Mouse (Mus musculus): ENCODE measurements around the gene Hist2h2be. TPM values are rescaled to one million over a fixed set of nuclear protein-coding genes. Genes with fewer than 3 reads are reported as not detected.

Gene Hist2h2be
- polyA plus RNA-seq, 1 experiment from 2014 or later: 5.9 TPM

DNA sequence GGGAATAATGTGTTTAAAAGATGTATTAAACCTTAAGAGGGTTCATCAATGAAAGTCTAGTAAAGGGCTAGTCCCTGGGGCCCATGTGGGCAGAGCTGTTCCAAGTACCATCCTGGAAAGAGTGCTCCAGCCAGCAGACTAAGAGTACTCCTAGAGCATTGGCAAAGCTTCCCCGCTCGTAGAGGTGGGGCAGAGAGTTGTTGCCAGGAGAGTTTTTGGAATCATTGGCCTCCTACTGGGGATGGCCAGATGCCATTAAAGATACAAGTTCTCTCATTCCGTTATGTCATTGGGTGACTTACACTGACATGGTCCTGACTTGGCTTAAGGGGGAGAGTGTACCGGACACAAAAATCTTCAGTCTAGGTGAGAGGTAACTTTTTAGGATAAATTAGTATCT is 41.4 kb upstream of the Hist2h2be start:
- 61% methylated on average over 4 of the region's 4 CpGs for WGBS
- peaks cover 23% of the 10 kb centered on the region for H3K4me1 ChIP-seq (ENCODE audit: control insufficient read depth, insufficient read depth, low read length)
- no peak overlapping the region for H3K27ac ChIP-seq (replicated peaks; ENCODE audit: low read depth, low read length)
- H3K4me3 ChIP-seq (replicated peaks; ENCODE audit: low read depth, low read length): no peak overlapping the region
- H3K27me3 ChIP-seq (ENCODE audit: control insufficient read depth, insufficient read depth, low read length): no peaks in the 10 kb centered on the region
- no peak overlapping the region for H3K9ac ChIP-seq (replicated peaks; ENCODE audit: low read length)
- H3K4me2 ChIP-seq (ENCODE audit: low read length): no peak overlapping the region
- H3K36me3 ChIP-seq (ENCODE audit: control insufficient read depth, insufficient read depth, low read length): peaks cover 41% of the 10 kb centered on the region
- H3K9me3 ChIP-seq (ENCODE audit: control insufficient read depth, low read length): no peaks in the 10 kb centered on the region
- no peak for DNase-seq
- no peak for ATAC-seq (ENCODE audit: low FRiP score, low TSS enrichment)

DNA sequence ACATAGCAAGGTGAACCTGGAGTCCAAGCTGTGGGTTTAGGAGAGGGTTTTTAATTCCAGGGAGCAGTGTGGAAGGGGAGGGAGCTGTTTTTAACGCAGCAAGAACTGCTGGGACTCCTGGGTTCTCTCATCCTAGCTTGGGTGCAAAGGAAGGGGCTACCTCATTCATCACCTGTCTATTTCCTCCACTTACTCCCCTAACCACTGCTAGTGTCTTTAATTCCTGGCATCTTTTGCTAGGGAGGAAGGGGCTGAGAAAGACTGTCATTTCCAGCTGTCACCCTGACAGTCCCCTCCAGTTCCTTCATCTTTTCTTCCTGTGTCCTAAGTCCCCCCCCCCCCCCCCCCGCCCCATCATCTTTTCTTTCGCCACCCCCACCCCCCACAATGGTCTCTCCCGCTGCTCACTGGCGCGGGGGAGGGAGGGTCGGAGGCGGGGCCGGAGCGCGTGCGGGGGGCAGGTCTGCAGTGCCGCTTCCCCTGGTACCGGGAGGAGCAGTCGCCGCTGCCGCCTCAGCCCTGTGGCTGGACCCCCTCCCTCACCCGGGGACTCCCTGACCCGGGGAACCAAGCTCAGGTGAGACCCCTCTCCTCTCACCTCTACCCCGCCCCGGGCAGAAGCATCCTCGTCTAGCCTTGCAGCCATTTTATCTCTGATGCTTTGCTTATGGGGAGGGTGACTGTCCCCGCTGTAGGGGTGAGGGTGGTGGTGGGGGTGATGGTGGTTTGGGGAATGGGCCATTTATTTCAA is 40.0 kb upstream of the Hist2h2be start, which contains the start of gene Sv2a:
TSS of gene Sv2a (plus strand) at position 425 of the 751 bp plus-strand sequence.
- no peaks in the 10 kb centered on the region for H3K9me3 ChIP-seq (ENCODE audit: control insufficient read depth, low read length)
- ATAC-seq (ENCODE audit: low FRiP score, low TSS enrichment): peak; percentile 73

DNA sequence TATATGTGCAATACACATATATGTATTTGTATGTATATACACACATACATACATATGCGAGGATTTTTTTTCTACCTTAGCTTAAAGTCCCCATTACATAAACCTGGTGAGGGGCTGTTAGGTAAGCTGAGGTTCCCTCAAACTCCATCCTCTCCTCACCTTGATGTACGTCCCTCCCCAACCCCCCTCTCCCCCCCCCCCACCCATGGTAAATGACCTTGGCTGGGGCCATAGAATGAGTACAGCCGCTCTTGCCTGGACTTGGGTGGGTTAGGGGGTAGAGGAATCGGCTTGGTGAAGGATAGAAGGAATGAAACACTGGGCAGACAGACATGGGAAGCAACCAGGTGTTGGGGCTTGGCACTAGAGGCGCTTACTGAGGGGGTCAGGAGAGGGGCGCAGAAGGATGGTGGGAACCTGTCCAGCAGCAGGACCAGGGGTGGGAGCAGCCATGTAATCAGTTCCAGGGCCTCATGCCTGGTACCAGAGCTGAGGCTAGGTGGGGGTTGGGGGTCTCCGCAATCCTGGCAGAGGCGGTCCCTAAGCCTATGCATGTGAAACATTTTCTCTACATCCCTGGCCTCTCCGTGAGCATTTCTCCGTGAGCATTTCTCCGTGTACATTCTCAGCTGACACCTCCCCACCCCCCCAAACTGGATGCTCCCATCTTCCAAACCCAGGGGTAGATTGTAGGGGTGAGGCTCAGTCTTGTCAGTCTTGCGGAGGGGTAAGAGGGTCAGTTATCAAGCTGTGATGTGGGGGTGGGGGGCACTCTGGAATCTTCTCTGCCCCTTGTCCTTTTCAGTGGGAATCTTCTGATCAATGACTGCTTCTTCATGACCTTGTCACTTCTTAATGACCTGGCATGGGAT is 39.2 kb upstream of the Hist2h2be start:
- Histone ChIP-seq H3K4me1 (ENCODE audit: control insufficient read depth, insufficient read depth, low read length) (peaks cover 28% of the 10 kb centered on the region), H3K36me3 (ENCODE audit: control insufficient read depth, insufficient read depth, low read length) (peaks cover 28% of the 10 kb centered on the region), H3K4me3 (replicated peaks; ENCODE audit: low read depth, low read length) (peak overlapping the region; percentile 60), H3K27ac (replicated peaks; ENCODE audit: low read depth, low read length) (peak overlapping the region; percentile 50), H3K9me3 (ENCODE audit: control insufficient read depth, low read length) (no peaks in the 10 kb centered on the region), H3K9ac (replicated peaks; ENCODE audit: low read length) (peak overlapping the region; percentile 74), H3K4me2 (ENCODE audit: low read length) (peak overlapping the region; percentile 62), H3K27me3 (ENCODE audit: control insufficient read depth, insufficient read depth, low read length) (no peaks in the 10 kb centered on the region)
- DNase-seq: peak; percentile 56
- peak; percentile 57 for ATAC-seq (ENCODE audit: low FRiP score, low TSS enrichment)
- 29% methylated on average over 12 of the region's 12 CpGs for WGBS

More for the DNA sequence above, 40.0 kb upstream of the Hist2h2be start, which contains the start of gene Sv2a:
- WGBS: under 1% methylated on average over 19 of the region's 23 CpGs
- Histone ChIP-seq H3K9ac (replicated peaks; ENCODE audit: low read length) (peak within 1 kb of the TSS; percentile 74), H3K36me3 (ENCODE audit: control insufficient read depth, insufficient read depth, low read length) (peaks cover 36% of the 10 kb centered on the region), H3K4me2 (ENCODE audit: low read length) (peak within 1 kb of the TSS; percentile 62), H3K27me3 (ENCODE audit: control insufficient read depth, insufficient read depth, low read length) (no peaks in the 10 kb centered on the region), H3K4me1 (ENCODE audit: control insufficient read depth, insufficient read depth, low read length) (peaks cover 28% of the 10 kb centered on the region), H3K4me3 (replicated peaks; ENCODE audit: low read depth, low read length) (peak within 1 kb of the TSS; percentile 60), H3K27ac (replicated peaks; ENCODE audit: low read depth, low read length) (peak within 1 kb of the TSS; percentile 82)
- DNase-seq: peak; percentile 86

- DNase-seq (no peak), ATAC-seq (ENCODE audit: low FRiP score, low TSS enrichment) (no peak)
- H3K4me1 ChIP-seq (ENCODE audit: control insufficient read depth, insufficient read depth, low read length): peaks cover 28% of the 10 kb centered on the region
Measured at GRCm38 (mm10) chr3:96182382-96182776, 38.5 kb upstream of the Hist2h2be start.

GRCm38 (mm10) chr3:96192977-96193376 is 27.9 kb upstream of the Hist2h2be start:
- peaks cover 12% of the 10 kb centered on the region for H3K4me1 ChIP-seq (ENCODE audit: control insufficient read depth, insufficient read depth, low read length)
- H3K4me3 ChIP-seq (replicated peaks; ENCODE audit: low read depth, low read length): no peak overlapping the region
- no peak overlapping the region for H3K4me2 ChIP-seq (ENCODE audit: low read length)
- H3K27me3 ChIP-seq (ENCODE audit: control insufficient read depth, insufficient read depth, low read length): no peaks in the 10 kb centered on the region
- no peak for ATAC-seq (ENCODE audit: low FRiP score, low TSS enrichment)
- no peaks in the 10 kb centered on the region for H3K9me3 ChIP-seq (ENCODE audit: control insufficient read depth, low read length)
- H3K27ac ChIP-seq (replicated peaks; ENCODE audit: low read depth, low read length): no peak overlapping the region
- WGBS: 74% methylated on average over 12 of the region's 12 CpGs
- H3K9ac ChIP-seq (replicated peaks; ENCODE audit: low read length): no peak overlapping the region
- DNase-seq: no peak
- H3K36me3 ChIP-seq (ENCODE audit: control insufficient read depth, insufficient read depth, low read length): peaks cover 67% of the 10 kb centered on the region

More at GRCm38 (mm10) chr3:96182382-96182776, 38.5 kb upstream of the Hist2h2be start:
- WGBS: 32% methylated on average over 4 of the region's 4 CpGs
- H3K27me3 ChIP-seq (ENCODE audit: control insufficient read depth, insufficient read depth, low read length): no peaks in the 10 kb centered on the region
- H3K9me3 ChIP-seq (ENCODE audit: control insufficient read depth, low read length): no peaks in the 10 kb centered on the region
- peaks cover 27% of the 10 kb centered on the region for H3K36me3 ChIP-seq (ENCODE audit: control insufficient read depth, insufficient read depth, low read length)
- H3K27ac ChIP-seq (replicated peaks; ENCODE audit: low read depth, low read length): peak overlapping the region; percentile 50; the same call in 1 of the 2 replicates
- peak overlapping the region; percentile 74 for H3K9ac ChIP-seq (replicated peaks; ENCODE audit: low read length)
- H3K4me2 ChIP-seq (ENCODE audit: low read length): peak overlapping the region; percentile 62
- peak overlapping the region; percentile 60 for H3K4me3 ChIP-seq (replicated peaks; ENCODE audit: low read depth, low read length)

- no peak for ATAC-seq (ENCODE audit: low FRiP score, low TSS enrichment)
- Histone ChIP-seq H3K9me3 (ENCODE audit: control insufficient read depth, low read length) (no peaks in the 10 kb centered on the region), H3K9ac (replicated peaks; ENCODE audit: low read length) (no peak overlapping the region), H3K27ac (replicated peaks; ENCODE audit: low read depth, low read length) (no peak overlapping the region), H3K4me3 (replicated peaks; ENCODE audit: low read depth, low read length) (no peak overlapping the region), H3K4me2 (ENCODE audit: low read length) (no peak overlapping the region), H3K27me3 (ENCODE audit: control insufficient read depth, insufficient read depth, low read length) (no peaks in the 10 kb centered on the region), H3K4me1 (ENCODE audit: control insufficient read depth, insufficient read depth, low read length) (peaks cover 15% of the 10 kb centered on the region), H3K36me3 (ENCODE audit: control insufficient read depth, insufficient read depth, low read length) (peaks cover 50% of the 10 kb centered on the region)
- 89% methylated on average over 10 of the region's 10 CpGs for WGBS
- DNase-seq: no peak
Measured at GRCm38 (mm10) chr3:96194966-96195365, 26.0 kb upstream of the Hist2h2be start.

GRCm38 (mm10) chr3:96195616-96196313 is 25.2 kb upstream of the Hist2h2be start:
- Histone ChIP-seq H3K9me3 (ENCODE audit: control insufficient read depth, low read length) (no peaks in the 10 kb centered on the region), H3K9ac (replicated peaks; ENCODE audit: low read length) (no peak overlapping the region), H3K4me2 (ENCODE audit: low read length) (peak overlapping the region; percentile 98), H3K27ac (replicated peaks; ENCODE audit: low read depth, low read length) (no peak overlapping the region), H3K4me1 (ENCODE audit: control insufficient read depth, insufficient read depth, low read length) (peaks cover 15% of the 10 kb centered on the region), H3K36me3 (ENCODE audit: control insufficient read depth, insufficient read depth, low read length) (peaks cover 42% of the 10 kb centered on the region), H3K4me3 (replicated peaks; ENCODE audit: low read depth, low read length) (peak overlapping the region; percentile 60; the same call in 1 of the 2 replicates), H3K27me3 (ENCODE audit: control insufficient read depth, insufficient read depth, low read length) (no peaks in the 10 kb centered on the region)
- 96% methylated on average over 11 of the region's 11 CpGs for WGBS
- no peak for DNase-seq
- ATAC-seq (ENCODE audit: low FRiP score, low TSS enrichment): no peak

DNA sequence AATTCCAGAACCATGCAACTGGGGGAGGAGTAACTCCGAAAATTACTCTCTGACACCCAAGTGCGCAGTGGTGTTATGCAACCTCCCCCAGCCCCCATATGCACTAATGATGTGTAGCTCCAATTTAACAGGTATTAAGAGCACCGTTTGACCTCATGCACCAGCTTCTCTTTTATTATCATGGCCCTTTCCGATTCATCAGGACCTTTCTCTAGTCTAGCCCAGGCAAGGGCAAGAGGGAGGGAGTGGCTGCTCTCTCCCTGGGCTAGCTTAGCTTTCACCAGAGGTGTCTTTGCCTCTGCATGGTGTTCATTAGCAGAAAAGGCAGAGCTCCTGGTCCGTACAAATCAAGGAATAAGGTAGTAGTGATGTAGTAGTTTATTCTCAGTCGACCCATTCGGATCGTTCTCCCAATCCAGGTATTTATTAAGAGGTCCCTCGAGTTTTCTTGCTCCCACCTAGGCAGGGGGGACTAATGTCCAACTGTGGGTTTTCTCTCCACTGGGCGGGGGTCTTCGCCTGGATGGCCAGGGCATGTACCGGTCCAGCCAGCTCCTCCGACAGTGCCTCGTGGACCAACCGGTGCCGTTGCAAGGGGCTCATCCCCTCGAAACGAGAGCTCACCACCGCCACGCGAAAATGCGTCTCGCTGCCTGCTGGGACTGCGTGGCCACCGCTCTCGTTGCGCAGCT is 24.3 kb upstream of the Hist2h2be start:
- no peaks in the 10 kb centered on the region for H3K9me3 ChIP-seq (ENCODE audit: control insufficient read depth, low read length)
- H3K27me3 ChIP-seq (ENCODE audit: control insufficient read depth, insufficient read depth, low read length): no peaks in the 10 kb centered on the region
- peak overlapping the region; percentile 60 for H3K4me3 ChIP-seq (replicated peaks; ENCODE audit: low read depth, low read length)
- peak; percentile 7; the same call in 1 of the 2 replicates for ATAC-seq (ENCODE audit: low FRiP score, low TSS enrichment)
- H3K4me1 ChIP-seq (ENCODE audit: control insufficient read depth, insufficient read depth, low read length): peaks cover 15% of the 10 kb centered on the region
- no peak for DNase-seq
- H3K9ac ChIP-seq (replicated peaks; ENCODE audit: low read length): peak overlapping the region; percentile 91
- WGBS: 20% methylated on average over 27 of the region's 27 CpGs
- peak overlapping the region; percentile 98 for H3K4me2 ChIP-seq (ENCODE audit: low read length)
- peak overlapping the region; percentile 98 for H3K27ac ChIP-seq (replicated peaks; ENCODE audit: low read depth, low read length)
- H3K36me3 ChIP-seq (ENCODE audit: control insufficient read depth, insufficient read depth, low read length): peaks cover 35% of the 10 kb centered on the region

Data from midbrain, embryonic 14.5 days (tissue).